Mouse (Mus musculus) erythroid progenitor cell, adult 5-6 weeks (primary cell): ENCODE results near the gene Plekha5. TPM values are rescaled to one million over a fixed set of nuclear protein-coding genes. Genes with fewer than 3 reads are reported as not detected.

Experiments
- ATAC-seq: replicated peaks from 2 replicates; pipeline ENCODE4 v1.8.0; 2016; ENCODE audit warnings: moderate number of reproducible peaks, mild to moderate bottlenecking, moderate TSS enrichment, inconsistent platforms; ENCODE audit not compliant: poor library complexity, low FRiP score, severe bottlenecking
- total RNA-seq, 2 experiments: library from RNA; stranded (forward) in 1 of 2; stranded (reverse) in 1 of 2; fragments of 150-400 nt in 1 of 2; fragments of 186-747, 209-891 nt in 1 of 2; gene quantifications; 2 replicates each; pipeline versions ENCODE4 v1.2.3 to v1.2.4; 2015 to 2017; ENCODE audit warnings: low replicate concordance in 2 of 2

Gene Plekha5
- total RNA-seq, 2 experiments from 2014 or later, result 1.7 TPM; not detected in 1

GRCm38 (mm10) chr6:140624096-140625051 lies 200.5 kb downstream of the Plekha5 start:
- peak; percentile 16; the same call in 1 of the 2 replicates for ATAC-seq

- ATAC-seq, result no peak
Observed at GRCm38 (mm10) chr6:140629176-140629859, 205.5 kb downstream of the Plekha5 start.

GRCm38 (mm10) chr6:140630306-140630705 lies 206.5 kb downstream of the Plekha5 start:
- ATAC-seq, result no peak

- ATAC-seq, result no peak
Observed at GRCm38 (mm10) chr6:140633616-140634015, 209.8 kb downstream of the Plekha5 start.

GRCm38 (mm10) chr6:140636290-140636689 lies 212.4 kb downstream of the Plekha5 start:
- no peak for ATAC-seq

- ATAC-seq, result no peak
Observed at GRCm38 (mm10) chr6:140642010-140642409, 218.2 kb downstream of the Plekha5 start.

- ATAC-seq, result no peak
Observed at GRCm38 (mm10) chr6:140642655-140643054, 218.8 kb downstream of the Plekha5 start.

- no peak for ATAC-seq
Observed at GRCm38 (mm10) chr6:140645931-140646330, 222.1 kb downstream of the Plekha5 start.

Other genes starting within 250 kb of the Plekha5 start
- 14.3 and 18.7 TPM in 2 replicates for gene Aebp2, start 198.6 kb downstream of the Plekha5 start, total RNA-seq (2015; ENCODE audit: low replicate concordance)
- gene Aebp2, start 198.6 kb downstream of the Plekha5 start, total RNA-seq (2017; ENCODE audit: low replicate concordance), result 22.5 and 24.9 TPM in 2 replicates